Mouse (Mus musculus): ENCODE measurements around the gene Prl6a1. TPM values are rescaled to one million over a fixed set of nuclear protein-coding genes. Genes with fewer than 3 reads are reported as not detected.

The Prl6a1 gene
- total RNA-seq (2021): not detected

- no peak for DNase-seq
- intact Hi-C loops (cut with DNase I): no loop called here
Measured at GRCm38 (mm10) chr13:27312334-27313225, at the start of gene Prl6a1. Gene Prl6a1, plus strand, starts transcription at chr13:27312627.

- intact Hi-C loops (cut with DNase I): no loop called here
- no peak for DNase-seq
Measured at GRCm38 (mm10) chr13:27334989-27335388, 22.6 kb downstream of the Prl6a1 start.

- no peak for DNase-seq
- intact Hi-C loops (cut with DNase I): no loop called here
Measured at GRCm38 (mm10) chr13:27342733-27343275, 30.4 kb downstream of the Prl6a1 start.

GRCm38 (mm10) chr13:27345373-27345772 lies 32.9 kb downstream of the Prl6a1 start, which contains the start of gene Prl8a2:
Gene Prl8a2, plus strand, starts transcription at chr13:27345673.
- no peak for DNase-seq
- intact Hi-C loops (cut with DNase I): no loop called here

Other genes with a start within 250 kb of the Prl6a1 start
- not detected for gene Prl3d1, start 218.4 kb upstream of the Prl6a1 start, total RNA-seq (2021)
- not detected for gene Prl3d2, start 190.9 kb upstream of the Prl6a1 start, total RNA-seq (2021)
- not detected for gene Prl3d3, start 155.8 kb upstream of the Prl6a1 start, total RNA-seq (2021)
- gene Prl3c1, start 116.0 kb upstream of the Prl6a1 start, total RNA-seq (2021): not detected
- gene Prl3b1, start 70.8 kb upstream of the Prl6a1 start, total RNA-seq (2021): not detected
- not detected for gene Prl3a1, start 53.2 kb upstream of the Prl6a1 start, total RNA-seq (2021)
- gene Prl8a2, start 33.0 kb downstream of the Prl6a1 start, total RNA-seq (2021): not detected
- gene Prl2b1, start 78.2 kb downstream of the Prl6a1 start, total RNA-seq (2021): not detected
- not detected for gene Prl8a6, start 126.1 kb downstream of the Prl6a1 start, total RNA-seq (2021)
- gene Prl8a8, start 200.6 kb downstream of the Prl6a1 start, total RNA-seq (2021): not detected

Measured in left cerebral cortex, postnatal 4 days (tissue).